17 mouse cellular contexts compared by ENCODE assay signal in genomic region chr3:17792537-17793039, GRCm38 (mm10).
DNase-seq lines count a peak whose midpoint lies in the region; ATAC-seq and TF ChIP-seq lines count a peak whose summit lies in the region.
"Had no signal": no experiment of that assay in that cellular context is flagged by ENCODE, and none has a peak within 500 bp of the region (broad histone marks: within the 10 kb centered on the region; RNA-seq: fewer than 3 reads in every experiment).

No protein-coding gene starts in this region.

- H3K36me3 ChIP-seq in hindbrain, embryonic 10.5 days, result peaks cover 25% of the 10 kb centered on the region
- peaks cover 23% of the 10 kb centered on the region for H3K36me3 ChIP-seq in midbrain, embryonic 13.5 days
- no peaks in the 10 kb centered on the region for H3K36me3 ChIP-seq in thymus, adult 2 months (ENCODE audit: control insufficient read depth, insufficient read depth, low read length)
- H3K36me3 ChIP-seq: heart, embryonic 13.5 days; stomach, embryonic 15.5 days had no signal

- DNase-seq in retina, embryonic 14.5 days (ENCODE audit: low spot score), result peak; percentile 48
- DNase-seq in retina, postnatal 1 day, result no peak
- DNase-seq in hindbrain, embryonic 10.5 days (ENCODE audit: low spot score), result no peak
- DNase-seq in thymus, adult 2 months, result no peak
- no peak for DNase-seq in lung, postnatal 14 days
- DNase-seq: gastrocnemius, postnatal 14 days; liver; thymus, postnatal 36 days had no signal

- TF ChIP-seq CTCF in thymus, adult 2 months (IDR thresholded peaks at IDR 0.05; ENCODE audit: borderline replicate concordance, control insufficient read depth, extremely low read depth, insufficient read depth, low read length, poor library complexity), result no peak

- peak overlapping the region; percentile 72 for H3K4me3 ChIP-seq in hindbrain, embryonic 10.5 days
- peak overlapping the region; percentile 79 for H3K4me3 ChIP-seq in midbrain, embryonic 13.5 days (replicated peaks)
- H3K4me3 ChIP-seq in thymus, adult 2 months (ENCODE audit: control insufficient read depth, insufficient read depth, low read length), result no peak overlapping the region
- H3K4me3 ChIP-seq: erythroblast, embryonic 14.5 days; heart, embryonic 13.5 days; megakaryocyte, embryonic 14.5 days; stomach, embryonic 15.5 days had no signal

- peak overlapping the region; percentile 86 for H3K4me2 ChIP-seq in midbrain, embryonic 13.5 days (replicated peaks)
- H3K4me2 ChIP-seq: heart, embryonic 13.5 days; lung, embryonic 14.5 days; stomach, embryonic 15.5 days had no signal

- ATAC-seq in midbrain, embryonic 13.5 days, result no peak
- no peak for ATAC-seq in frontal cortex, adult (ENCODE audit: low TSS enrichment)
- ATAC-seq: Patski had no signal

- WGBS in hindbrain, embryonic 10.5 days, result 25% methylated on average over 2 of the region's 2 CpGs
- WGBS in midbrain, embryonic 13.5 days, result 11% methylated on average over 2 of the region's 2 CpGs
- WGBS in thymus, adult 2 months, result 60% methylated on average over 2 of the region's 2 CpGs

- peaks cover 47% of the 10 kb centered on the region for H3K4me1 ChIP-seq in hindbrain, embryonic 10.5 days (replicated peaks)
- H3K4me1 ChIP-seq in midbrain, embryonic 13.5 days (replicated peaks), result peaks cover 22% of the 10 kb centered on the region
- H3K4me1 ChIP-seq in thymus, adult 2 months (replicated peaks; ENCODE audit: control insufficient read depth, insufficient read depth, low read length), result no peaks in the 10 kb centered on the region

- peak overlapping the region; percentile 99 for H3K9ac ChIP-seq in midbrain, embryonic 13.5 days (replicated peaks)
- H3K9ac ChIP-seq: heart, embryonic 13.5 days; lung, embryonic 14.5 days; stomach, embryonic 15.5 days had no signal

- H3K9me3 ChIP-seq in hindbrain, embryonic 10.5 days, result no peaks in the 10 kb centered on the region
- no peaks in the 10 kb centered on the region for H3K9me3 ChIP-seq in midbrain, embryonic 13.5 days
- H3K9me3 ChIP-seq: heart, embryonic 13.5 days; stomach, embryonic 15.5 days had no signal

- H3K27me3 ChIP-seq in hindbrain, embryonic 10.5 days (ENCODE audit: insufficient read depth, poor library complexity, severe bottlenecking), result peaks cover 60% of the 10 kb centered on the region
- no peaks in the 10 kb centered on the region for H3K27me3 ChIP-seq in midbrain, embryonic 13.5 days
- 0 out of 2 replicates have a peak, but pooled peaks cover 4% of the 10 kb centered on the region for H3K27me3 ChIP-seq in thymus, adult 2 months (ENCODE audit: control insufficient read depth, insufficient read depth, low read length)

- TF ChIP-seq POLR2A in thymus, adult 2 months (IDR thresholded peaks at IDR 0.05; ENCODE audit: control insufficient read depth, extremely low read depth, insufficient read depth, low read length, poor library complexity), result no peak

- peak overlapping the region; percentile 99 for H3K27ac ChIP-seq in hindbrain, embryonic 10.5 days
- peak overlapping the region; percentile 100 for H3K27ac ChIP-seq in midbrain, embryonic 13.5 days
- no peak overlapping the region for H3K27ac ChIP-seq in thymus, adult 2 months (ENCODE audit: control insufficient read depth, insufficient read depth, low read length)
- H3K27ac ChIP-seq: heart, embryonic 13.5 days; kidney, postnatal 0 days; stomach, embryonic 15.5 days had no signal
